Mouse (Mus musculus): ENCODE results near the gene Dyrk1a.

DNA sequence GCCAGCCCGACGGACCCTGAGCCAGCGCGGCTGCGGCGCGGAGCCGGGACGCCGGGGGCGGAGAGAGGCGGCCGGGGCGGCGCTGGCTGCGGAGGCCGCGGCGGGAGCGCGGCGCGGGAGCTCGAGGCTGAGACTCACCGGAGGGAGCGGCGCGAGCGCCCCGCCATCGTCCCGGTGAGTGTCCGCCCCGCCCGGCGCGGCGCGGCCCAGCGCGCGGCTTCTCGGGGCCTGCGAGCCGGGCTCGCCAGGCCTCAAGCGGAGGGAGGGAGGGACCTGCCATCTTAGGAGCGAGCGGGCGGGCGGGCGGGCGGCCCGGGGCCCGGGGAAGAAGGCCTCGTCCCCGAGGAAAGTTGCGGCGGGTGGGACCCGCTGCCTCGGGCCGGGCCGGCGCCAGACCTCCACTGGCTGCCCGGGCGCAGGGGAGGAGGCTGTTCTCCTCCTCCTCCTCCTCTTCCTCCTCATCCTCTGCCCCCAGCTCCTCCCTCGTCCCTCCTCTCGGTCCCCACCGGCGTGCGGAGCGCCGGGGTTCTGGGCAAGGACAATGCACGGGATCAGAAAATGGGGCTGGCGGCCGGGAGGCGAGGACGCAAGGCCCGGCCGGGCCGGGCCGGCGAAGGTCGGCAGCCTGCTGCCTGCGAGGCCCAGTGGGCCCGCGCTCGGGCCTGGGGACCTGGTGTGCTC is 691 bp downstream of the Dyrk1a start:
- TF ChIP-seq POLR2A (IDR thresholded peaks at IDR 0.05; ENCODE audit: low read depth, low read length): peak; percentile 29
- TF ChIP-seq CTCF (conservative IDR thresholded peaks at IDR 0.05; ENCODE audit: insufficient read depth, insufficient read length, low read depth, low read length): no peak

Data from kidney, adult 2 months (tissue).